Mouse (Mus musculus) macrophage (primary cell): ENCODE results near the gene Faf1. TPM values are rescaled to one million over a fixed set of nuclear protein-coding genes. Genes with fewer than 3 reads are reported as not detected.

Source experiments
- H3K27ac ChIP-seq: fragments of 350-480 bp; formaldehyde crosslinking; 2 replicates; pipeline ENCODE4 v1.9.0; 2021
- H3K36me3 ChIP-seq: fragments of 350-480 bp; formaldehyde crosslinking; 2 replicates; pipeline ENCODE4 v1.9.0; 2021; ENCODE audit errors: inconsistent target
- H3K4me3 ChIP-seq: fragments of 350-480 bp; formaldehyde crosslinking; 2 replicates; pipeline ENCODE4 v1.9.0; 2021; ENCODE audit errors: inconsistent target
- H3K79me2 ChIP-seq: fragments of 350-480 bp; formaldehyde crosslinking; 2 replicates; pipeline ENCODE4 v1.9.0; 2021; ENCODE audit errors: inconsistent target
- WGBS: methylation state at CpG from one replicate; pipeline ENCODE4 v1.1.7; 2026; ENCODE audit warnings: inconsistent platforms; ENCODE audit not compliant: missing documents; 5-methylcytosine and 5-hydroxymethylcytosine counted together
- polyA plus RNA-seq: library from polyadenylated mRNA; stranded (reverse); fragments of 250-400 nt; gene quantifications from 3 replicates; pipeline ENCODE4 v1.2.4, GENCODE M21; 2018; ENCODE audit warnings: inconsistent platforms

Faf1 gene
- polyA plus RNA-seq, 1 experiment from 2014 or later, result 23.0 TPM

DNA sequence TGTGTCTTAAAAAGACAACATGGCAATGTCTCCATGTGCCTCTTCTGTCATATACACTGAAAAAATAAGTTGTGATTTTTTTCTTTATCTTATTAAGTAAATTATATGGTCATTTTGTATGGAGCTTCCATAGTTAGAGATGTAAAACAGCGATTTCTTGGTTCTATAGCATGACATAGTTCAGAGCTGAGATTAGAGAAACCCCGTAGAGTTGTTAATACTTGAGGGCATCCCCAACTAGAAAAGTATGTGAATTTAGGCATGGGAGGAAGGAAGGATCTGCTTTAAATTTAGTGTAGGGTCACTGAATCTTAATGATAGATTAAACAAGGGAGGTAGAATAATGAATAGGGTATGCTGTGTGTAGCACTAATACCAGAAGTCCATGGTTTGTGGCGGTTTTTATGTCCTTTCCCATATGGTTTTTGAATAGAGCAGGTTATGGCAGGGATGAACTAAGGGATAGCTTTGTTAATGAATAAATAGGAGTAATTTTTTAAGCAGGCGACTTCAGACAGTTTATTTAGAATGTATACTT is 106.3 kb downstream of the Faf1 start:
- H3K27ac ChIP-seq, result no peak overlapping the region
- WGBS, result 94% methylated on average over 4 of the region's 4 CpGs
- no peaks in the 10 kb centered on the region for H3K36me3 ChIP-seq

DNA sequence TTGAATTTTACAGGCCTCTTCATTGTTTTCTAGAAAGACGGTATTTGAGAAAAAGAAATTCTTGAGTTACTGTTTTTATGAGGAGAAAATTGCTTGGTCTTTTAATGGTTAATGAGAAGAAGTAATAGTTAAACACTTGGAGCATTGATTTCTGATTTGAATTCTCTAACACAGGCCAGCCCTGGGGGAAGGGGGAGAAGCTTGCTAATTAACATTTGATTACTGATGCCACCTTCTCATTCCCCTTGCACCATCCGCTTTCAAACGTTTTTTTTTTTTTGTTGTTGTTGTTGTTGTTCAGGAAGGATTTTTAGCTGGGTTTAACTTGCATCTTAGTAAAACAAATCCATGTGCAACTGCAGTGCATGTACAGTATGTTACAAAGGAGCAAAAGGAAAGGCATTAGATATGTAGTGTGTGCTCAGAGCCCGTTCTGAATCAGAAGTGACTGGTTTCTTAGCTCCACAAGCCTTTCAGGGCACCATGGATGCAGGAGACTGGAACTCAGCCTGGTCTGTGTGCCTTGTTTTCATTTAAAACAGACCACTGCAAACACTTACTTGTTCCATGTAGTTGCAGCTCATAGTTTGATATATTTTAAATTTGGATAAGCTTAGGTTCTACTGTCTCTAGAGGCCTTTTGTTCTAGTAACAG is 113.1 kb downstream of the Faf1 start:
- H3K27ac ChIP-seq, result no peak overlapping the region
- no peaks in the 10 kb centered on the region for H3K79me2 ChIP-seq
- 83% methylated on average over 4 of the region's 4 CpGs for WGBS
- no peak overlapping the region for H3K4me3 ChIP-seq
- H3K36me3 ChIP-seq, result no peaks in the 10 kb centered on the region

More for the DNA sequence above, 106.3 kb downstream of the Faf1 start:
- Histone ChIP-seq H3K4me3 (no peak overlapping the region), H3K79me2 (no peaks in the 10 kb centered on the region)

DNA sequence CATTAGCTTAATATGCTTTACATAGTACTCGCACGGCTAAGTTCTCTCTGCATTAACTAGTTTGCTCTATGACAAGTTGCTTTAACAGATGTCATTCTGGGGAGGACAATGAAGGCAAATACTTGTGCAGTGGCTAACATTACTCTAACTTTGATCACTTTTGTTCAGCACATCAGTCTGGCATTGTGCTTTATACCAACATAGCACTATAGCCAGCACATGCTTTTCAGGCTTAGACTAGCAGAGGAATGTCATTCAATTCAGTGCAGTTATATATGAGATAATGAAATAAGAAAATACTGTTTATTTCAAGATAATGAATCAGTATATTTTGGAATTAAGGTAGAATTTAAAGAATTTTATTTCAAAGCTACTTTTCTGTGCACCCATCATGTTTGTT is 115.9 kb downstream of the Faf1 start:
- Histone ChIP-seq H3K27ac (no peak overlapping the region), H3K79me2 (no peaks in the 10 kb centered on the region), H3K4me3 (no peak overlapping the region), H3K36me3 (no peaks in the 10 kb centered on the region)
- WGBS, result 91% methylated on average over 2 of the region's 2 CpGs

DNA sequence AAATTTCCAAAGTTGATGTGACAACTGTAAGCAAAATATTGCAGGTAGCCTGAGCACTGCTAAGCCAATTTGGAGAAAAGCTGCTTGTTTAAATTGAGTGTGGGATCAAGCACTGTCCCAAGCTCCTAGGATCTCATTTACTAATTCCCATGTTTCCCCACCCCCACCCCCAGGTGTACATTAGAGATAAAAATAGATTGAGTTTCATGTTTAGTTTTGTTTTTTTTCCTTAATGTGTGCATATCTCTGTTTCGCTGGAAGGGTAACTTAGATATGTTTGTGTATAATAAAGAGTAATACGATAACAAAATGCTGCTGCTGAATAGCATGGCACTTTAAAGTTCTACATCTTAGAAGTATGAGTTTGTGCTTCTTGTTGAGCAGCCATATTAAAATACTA is 116.7 kb downstream of the Faf1 start:
- WGBS, result 87% methylated on average over 2 of the region's 2 CpGs
- H3K27ac ChIP-seq, result no peak overlapping the region
- no peaks in the 10 kb centered on the region for H3K79me2 ChIP-seq
- no peak overlapping the region for H3K4me3 ChIP-seq
- H3K36me3 ChIP-seq, result no peaks in the 10 kb centered on the region

DNA sequence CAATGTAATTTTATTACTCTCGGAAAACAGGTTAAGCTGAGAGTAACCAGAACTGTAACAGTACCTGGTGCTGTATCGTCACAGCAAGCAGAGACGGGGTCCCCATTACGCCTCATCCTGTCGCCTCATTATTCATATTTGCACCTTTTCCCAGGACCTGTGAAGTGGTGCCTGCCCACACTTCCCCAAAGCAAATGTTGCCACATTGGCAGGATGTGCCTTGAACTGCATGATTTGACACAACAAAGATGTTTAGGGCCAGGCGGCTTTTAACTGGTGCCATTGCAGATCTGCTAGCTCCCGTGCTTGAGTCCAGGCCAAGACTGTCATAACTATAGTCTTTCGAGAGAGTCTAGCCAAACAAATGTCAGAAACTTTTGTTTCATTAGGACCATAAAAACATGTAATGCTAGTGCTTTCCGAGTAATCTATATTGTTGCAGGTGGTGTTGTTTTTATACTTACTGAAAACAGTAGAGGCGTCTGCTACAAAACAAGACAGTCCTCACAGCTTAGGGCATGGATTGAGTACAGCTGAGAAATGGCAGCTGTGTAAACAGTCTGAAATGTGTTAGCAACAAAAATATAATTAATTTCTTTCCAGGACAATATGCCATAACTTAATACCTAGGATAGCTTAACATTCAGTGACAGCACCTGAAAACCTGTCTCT is 121.3 kb downstream of the Faf1 start:
- H3K4me3 ChIP-seq, result no peak overlapping the region
- no peaks in the 10 kb centered on the region for H3K79me2 ChIP-seq
- WGBS, result 85% methylated on average over 10 of the region's 10 CpGs
- no peaks in the 10 kb centered on the region for H3K36me3 ChIP-seq
- no peak overlapping the region for H3K27ac ChIP-seq

DNA sequence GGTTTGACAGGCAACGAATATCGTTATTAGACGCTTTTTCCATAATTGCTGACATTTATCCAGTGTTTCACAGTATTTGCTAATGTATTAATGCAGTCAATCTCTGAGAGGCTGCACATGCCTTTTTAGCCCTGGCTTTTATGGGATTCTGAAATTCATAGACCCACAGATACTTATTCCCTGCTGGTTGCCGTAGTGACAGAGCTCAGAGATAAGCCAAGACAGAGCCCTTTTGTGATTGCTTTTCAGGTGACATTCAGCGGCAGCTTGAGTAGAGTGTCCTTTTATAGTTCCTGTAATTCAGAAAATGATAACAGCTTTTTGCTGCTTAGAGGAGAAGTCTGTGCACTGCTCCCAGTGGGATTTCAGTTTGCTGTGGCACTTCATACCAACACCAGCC is 130.0 kb downstream of the Faf1 start:
- H3K27ac ChIP-seq, result no peak overlapping the region
- no peaks in the 10 kb centered on the region for H3K79me2 ChIP-seq
- H3K36me3 ChIP-seq, result no peaks in the 10 kb centered on the region
- 97% methylated on average over 5 of the region's 5 CpGs for WGBS
- H3K4me3 ChIP-seq, result no peak overlapping the region

DNA sequence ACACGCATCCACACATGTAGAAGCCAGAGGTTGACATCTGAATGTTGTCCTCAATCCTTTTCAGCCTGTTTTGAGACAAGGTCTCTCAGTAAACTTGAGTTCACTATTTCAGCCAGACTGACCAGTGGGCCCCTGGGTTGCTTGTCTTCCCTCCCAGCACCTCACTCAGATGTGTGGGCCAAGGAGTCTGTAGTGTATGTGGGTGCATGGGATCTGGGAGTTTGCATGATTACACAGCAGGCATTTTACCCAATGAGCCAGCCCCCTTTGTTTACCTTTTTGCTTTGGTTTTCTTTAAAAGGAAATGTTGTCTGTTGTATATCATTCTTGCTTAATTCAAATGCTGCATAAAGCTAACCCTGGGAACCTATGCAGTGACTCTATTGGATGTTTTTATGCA is 138.8 kb downstream of the Faf1 start:
- Histone ChIP-seq H3K79me2 (no peaks in the 10 kb centered on the region), H3K36me3 (no peaks in the 10 kb centered on the region), H3K4me3 (no peak overlapping the region), H3K27ac (no peak overlapping the region)
- WGBS, result 94% methylated on average over 1 of the region's 1 CpGs

DNA sequence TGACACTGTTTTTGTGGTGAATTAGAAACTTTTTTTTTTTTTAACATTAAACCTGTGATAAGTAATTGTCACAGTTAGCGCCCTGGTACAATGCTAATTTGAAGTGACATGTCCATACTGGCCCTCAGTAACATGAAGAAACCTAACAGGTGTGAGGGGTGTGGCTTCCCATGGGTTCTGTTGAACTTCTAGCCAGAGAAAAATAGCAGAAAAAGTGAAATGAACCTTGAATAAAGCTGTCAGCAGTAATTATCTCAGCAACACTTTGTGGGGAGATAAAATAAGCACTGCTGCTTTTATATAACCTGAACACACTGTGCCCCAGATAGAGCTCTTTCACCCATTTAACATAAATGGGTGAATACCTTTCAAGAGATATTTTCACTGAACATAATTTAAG is 139.2 kb downstream of the Faf1 start:
- 100% methylated on average over 1 of the region's 1 CpGs for WGBS
- H3K4me3 ChIP-seq, result no peak overlapping the region
- H3K79me2 ChIP-seq, result no peaks in the 10 kb centered on the region
- no peaks in the 10 kb centered on the region for H3K36me3 ChIP-seq
- no peak overlapping the region for H3K27ac ChIP-seq

DNA sequence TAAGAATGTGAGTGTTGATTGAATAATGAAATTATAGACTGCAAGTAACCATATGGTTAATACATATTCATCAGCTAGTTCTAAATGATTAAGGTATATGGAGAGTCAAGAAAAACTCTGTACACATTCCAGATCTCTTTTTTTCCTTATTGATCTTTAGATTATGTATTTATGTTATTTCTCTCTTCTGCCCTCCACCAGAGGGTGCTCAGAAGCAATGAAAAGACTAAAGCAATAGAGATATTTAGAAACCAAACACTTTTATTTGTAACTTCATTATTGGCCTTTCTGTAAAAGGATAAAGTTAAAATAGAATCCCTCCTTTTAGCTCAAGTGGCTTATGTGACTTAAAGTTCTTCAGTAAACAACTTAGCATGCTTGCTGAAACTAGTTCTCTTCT is 143.1 kb downstream of the Faf1 start:
- Histone ChIP-seq H3K4me3 (no peak overlapping the region), H3K79me2 (no peaks in the 10 kb centered on the region), H3K27ac (no peak overlapping the region), H3K36me3 (no peaks in the 10 kb centered on the region)

DNA sequence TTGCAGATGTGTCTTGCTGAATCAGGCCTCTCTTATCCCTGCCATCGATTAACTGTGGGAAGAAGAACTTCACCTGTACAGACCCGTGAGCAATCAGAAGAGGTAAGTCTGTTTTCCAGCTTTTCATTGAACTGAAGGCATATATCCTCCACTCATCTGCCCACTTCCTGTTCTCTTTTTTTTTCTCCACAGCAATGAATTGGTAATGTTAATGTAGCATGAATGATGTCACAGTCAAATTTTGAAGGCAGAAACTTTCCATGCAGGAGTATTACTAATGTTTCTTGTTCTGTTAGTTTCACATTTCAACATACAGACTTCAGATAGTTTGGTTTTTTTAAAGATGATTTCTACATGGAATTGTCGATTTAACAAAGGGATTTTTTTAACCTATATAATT is 153.4 kb downstream of the Faf1 start:
- Histone ChIP-seq H3K36me3 (no peaks in the 10 kb centered on the region), H3K27ac (no peak overlapping the region), H3K4me3 (no peak overlapping the region), H3K79me2 (no peaks in the 10 kb centered on the region)
- 94% methylated on average over 3 of the region's 3 CpGs for WGBS

DNA sequence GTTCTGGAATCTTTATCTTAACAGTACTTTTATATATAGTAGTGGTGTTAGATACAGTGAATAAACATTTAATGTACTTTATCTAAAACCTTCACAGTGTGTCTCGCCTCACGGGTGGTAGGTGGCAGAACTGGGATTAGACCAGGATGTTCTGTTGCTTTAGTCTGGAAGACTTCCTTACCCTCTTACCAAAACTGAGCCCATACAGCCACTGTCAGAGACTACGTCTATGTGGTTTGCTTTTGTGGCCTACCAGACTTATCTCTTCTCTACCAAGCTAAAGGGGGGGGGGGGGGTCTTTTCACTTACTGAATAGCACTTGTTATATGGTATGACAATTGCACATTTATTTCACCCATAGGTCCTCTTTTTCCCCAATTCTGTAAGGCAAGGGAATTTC is 181.5 kb downstream of the Faf1 start:
- no peak overlapping the region for H3K4me3 ChIP-seq
- 96% methylated on average over 3 of the region's 3 CpGs for WGBS
- no peaks in the 10 kb centered on the region for H3K79me2 ChIP-seq
- no peaks in the 10 kb centered on the region for H3K36me3 ChIP-seq
- no peak overlapping the region for H3K27ac ChIP-seq

DNA sequence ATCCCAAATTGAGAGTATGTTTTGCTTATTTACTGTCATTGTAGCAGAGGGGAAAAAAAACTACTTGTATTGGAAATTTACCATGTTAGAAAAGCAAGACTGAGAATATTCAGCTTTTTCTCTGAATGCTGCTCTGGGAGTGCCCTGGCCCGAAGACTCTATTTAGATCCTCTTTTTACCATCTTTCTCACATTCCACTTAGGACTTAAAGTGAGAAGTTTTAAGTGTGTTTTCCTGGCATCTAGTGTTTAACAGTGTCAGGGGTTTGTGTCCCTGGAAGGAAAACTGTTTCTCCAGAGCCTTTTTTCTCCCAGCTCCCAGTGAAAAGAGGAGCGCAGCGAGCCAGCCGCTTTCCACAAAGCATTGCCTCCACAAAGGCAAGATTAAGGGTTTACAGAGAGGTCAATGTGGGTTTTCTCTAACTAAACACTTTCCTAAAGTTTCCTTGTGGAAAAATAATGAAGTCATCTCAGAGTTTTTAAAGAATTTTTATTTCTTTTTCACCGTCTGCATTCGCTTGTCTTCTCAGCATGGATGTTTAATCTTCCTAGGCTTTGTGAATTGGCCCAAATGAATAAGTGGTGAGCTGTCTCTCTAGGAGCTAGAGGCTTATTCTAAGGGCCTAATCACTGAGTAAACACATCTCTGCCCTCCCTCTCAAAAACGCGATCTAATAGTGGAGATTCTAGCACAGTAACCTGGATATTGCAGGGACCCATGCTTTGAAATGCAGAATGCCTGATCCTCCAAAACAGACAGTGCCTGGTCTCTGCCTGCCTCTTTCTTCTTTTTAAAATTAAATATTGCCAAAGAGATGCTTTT is 182.4 kb downstream of the Faf1 start:
- Histone ChIP-seq H3K79me2 (no peaks in the 10 kb centered on the region), H3K27ac (no peak overlapping the region), H3K4me3 (no peak overlapping the region), H3K36me3 (no peaks in the 10 kb centered on the region)
- 92% methylated on average over 8 of the region's 8 CpGs for WGBS

DNA sequence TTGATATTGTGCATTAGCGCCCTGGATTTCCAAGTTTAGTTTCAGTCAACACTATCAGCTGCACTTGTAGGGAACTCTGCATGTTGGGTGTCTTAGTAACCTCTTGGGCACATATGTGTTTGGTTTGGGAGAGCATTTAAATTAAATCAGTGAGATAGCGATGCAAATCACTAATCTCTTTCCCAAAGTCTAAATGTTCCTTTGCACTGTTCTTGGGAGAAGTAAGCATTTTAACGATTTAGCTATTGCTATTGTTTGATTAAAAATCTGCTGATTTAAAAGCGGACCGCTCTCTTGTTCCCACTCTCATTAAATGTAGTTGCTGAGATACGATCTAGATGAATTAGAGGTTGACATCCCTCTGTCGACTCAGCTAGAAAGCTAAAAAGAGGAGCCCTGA is 183.0 kb downstream of the Faf1 start:
- Histone ChIP-seq H3K4me3 (no peak overlapping the region), H3K36me3 (no peaks in the 10 kb centered on the region), H3K79me2 (no peaks in the 10 kb centered on the region), H3K27ac (no peak overlapping the region)
- 91% methylated on average over 7 of the region's 7 CpGs for WGBS

DNA sequence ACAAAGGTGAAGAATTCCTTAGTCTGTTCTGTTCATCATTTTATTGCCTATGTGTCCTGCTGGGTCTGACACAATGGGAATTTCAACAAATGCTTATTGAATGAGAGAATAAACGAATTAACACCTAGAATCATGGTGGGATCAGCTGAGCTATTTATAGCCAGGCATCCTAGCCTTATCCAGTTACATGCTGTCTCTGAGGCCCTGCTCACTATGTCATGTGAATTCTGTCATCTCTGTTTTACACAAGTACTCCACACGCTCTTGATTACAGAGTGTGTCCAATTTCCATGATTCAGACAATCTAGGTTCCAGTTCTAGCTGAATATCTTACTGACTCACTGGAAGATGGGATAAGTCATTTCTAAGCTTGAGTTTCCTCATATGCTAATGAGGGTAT is 183.9 kb downstream of the Faf1 start:
- H3K36me3 ChIP-seq, result no peaks in the 10 kb centered on the region
- WGBS, result 100% methylated on average over 2 of the region's 2 CpGs

DNA sequence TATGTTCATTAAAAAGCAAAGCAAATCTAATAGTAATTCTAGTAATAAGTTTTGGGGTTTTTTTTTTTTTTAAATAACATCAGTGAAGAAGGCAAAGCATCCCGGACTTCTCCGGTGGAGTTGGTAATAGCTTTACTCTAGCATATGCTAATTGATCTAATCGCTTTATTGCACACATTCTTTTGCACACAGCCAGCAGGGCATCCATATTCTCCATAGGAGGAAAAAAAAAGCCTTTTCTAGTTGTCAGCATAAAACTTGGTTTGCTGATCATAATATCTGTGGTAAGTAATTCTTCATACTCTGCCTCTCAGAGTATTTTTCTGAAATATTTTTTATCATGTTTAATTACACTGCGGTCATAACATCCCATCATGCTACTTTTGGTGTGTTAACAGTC is 185.9 kb downstream of the Faf1 start:
- no peak overlapping the region for H3K27ac ChIP-seq
- no peaks in the 10 kb centered on the region; the same call in 1 of the 2 replicates for H3K36me3 ChIP-seq
- 96% methylated on average over 4 of the region's 4 CpGs for WGBS
- H3K79me2 ChIP-seq, result no peaks in the 10 kb centered on the region
- H3K4me3 ChIP-seq, result no peak overlapping the region

More for the DNA sequence above, 183.9 kb downstream of the Faf1 start:
- Histone ChIP-seq H3K4me3 (no peak overlapping the region), H3K79me2 (no peaks in the 10 kb centered on the region), H3K27ac (no peak overlapping the region)
